Mouse (Mus musculus): Measurements from ENCODE around the gene Iqcj. TPM values are rescaled to one million over a fixed set of nuclear protein-coding genes. Genes with fewer than 3 reads are reported as not detected.

Iqcj gene
- polyA plus RNA-seq, 1 experiment from 2014 or later, result not detected

DNA sequence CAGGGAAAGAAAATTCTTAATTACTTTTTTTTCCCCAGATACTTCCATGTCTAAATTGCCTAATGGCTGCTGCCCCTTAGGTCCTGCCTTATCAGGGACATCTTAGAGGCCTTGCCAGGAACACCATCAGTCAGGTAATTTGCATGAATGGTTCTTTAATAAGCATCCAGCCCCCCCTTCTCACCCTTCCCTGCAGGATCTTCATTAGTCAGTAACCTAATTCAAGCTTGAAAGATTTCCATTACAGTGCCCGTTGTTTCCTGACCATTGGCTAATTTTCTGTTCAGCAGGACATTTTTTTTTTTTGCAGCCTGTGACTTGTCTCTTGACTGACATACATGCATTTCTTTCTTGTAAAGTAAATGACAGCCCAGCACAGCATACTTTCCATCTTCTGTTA, 123.8 kb downstream of the Iqcj start:
- Histone ChIP-seq H3K4me3 (replicated peaks; ENCODE audit: low read depth, low read length) (no peak overlapping the region), H3K9me3 (replicated peaks; ENCODE audit: low read length) (no peaks in the 10 kb centered on the region), H3K9ac (ENCODE audit: low read depth, low read length) (no peak overlapping the region), H3K27ac (no peak overlapping the region), H3K4me1 (replicated peaks; ENCODE audit: insufficient read depth, low read length) (no peaks in the 10 kb centered on the region), H3K36me3 (ENCODE audit: insufficient read depth, low read length) (no peaks in the 10 kb centered on the region), H3K27me3 (ENCODE audit: insufficient read depth, low read length) (no peaks in the 10 kb centered on the region), H3K4me2 (ENCODE audit: low read length) (no peak overlapping the region)
- ATAC-seq (replicated peaks; ENCODE audit: low FRiP score, low read depth) (no peak), DNase-seq (ENCODE audit: low spot score) (peak; percentile 8)
- no peak for TF ChIP-seq CTCF (IDR thresholded peaks at IDR 0.05; ENCODE audit: low read depth)
- WGBS, result 24% methylated on average over 1 of the region's 1 CpGs

DNA sequence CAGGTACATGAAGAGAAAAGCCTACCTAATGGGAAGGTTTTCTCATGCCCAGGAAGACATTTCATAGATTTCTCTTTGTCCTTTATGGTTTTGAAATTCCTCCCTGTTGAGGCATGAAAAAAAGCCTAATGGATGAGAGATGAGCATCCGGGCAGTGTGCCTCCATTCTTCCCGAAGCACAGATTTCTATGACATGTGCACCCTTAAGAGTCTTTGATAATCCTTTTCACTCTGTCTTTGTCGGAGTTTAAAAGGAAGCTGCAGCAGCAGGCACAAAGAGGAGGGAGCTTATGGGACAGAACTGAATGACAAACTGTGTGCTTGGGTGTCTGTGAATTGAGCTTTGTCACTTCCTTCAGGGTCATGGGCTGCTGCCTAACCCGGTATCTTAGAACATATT, 127.4 kb downstream of the Iqcj start:
- H3K36me3 ChIP-seq (ENCODE audit: insufficient read depth, low read length), result no peaks in the 10 kb centered on the region
- H3K4me3 ChIP-seq (replicated peaks; ENCODE audit: low read depth, low read length), result no peak overlapping the region
- H3K27ac ChIP-seq, result no peak overlapping the region
- no peaks in the 10 kb centered on the region for H3K27me3 ChIP-seq (ENCODE audit: insufficient read depth, low read length)
- TF ChIP-seq CTCF (IDR thresholded peaks at IDR 0.05; ENCODE audit: low read depth), result no peak
- H3K4me1 ChIP-seq (replicated peaks; ENCODE audit: insufficient read depth, low read length), result no peaks in the 10 kb centered on the region
- WGBS, result 72% methylated on average over 4 of the region's 4 CpGs
- DNase-seq (ENCODE audit: low spot score), result no peak
- H3K9ac ChIP-seq (ENCODE audit: low read depth, low read length), result no peak overlapping the region
- no peak for ATAC-seq (replicated peaks; ENCODE audit: low FRiP score, low read depth)
- H3K4me2 ChIP-seq (ENCODE audit: low read length), result no peak overlapping the region
- no peaks in the 10 kb centered on the region for H3K9me3 ChIP-seq (replicated peaks; ENCODE audit: low read length)

DNA sequence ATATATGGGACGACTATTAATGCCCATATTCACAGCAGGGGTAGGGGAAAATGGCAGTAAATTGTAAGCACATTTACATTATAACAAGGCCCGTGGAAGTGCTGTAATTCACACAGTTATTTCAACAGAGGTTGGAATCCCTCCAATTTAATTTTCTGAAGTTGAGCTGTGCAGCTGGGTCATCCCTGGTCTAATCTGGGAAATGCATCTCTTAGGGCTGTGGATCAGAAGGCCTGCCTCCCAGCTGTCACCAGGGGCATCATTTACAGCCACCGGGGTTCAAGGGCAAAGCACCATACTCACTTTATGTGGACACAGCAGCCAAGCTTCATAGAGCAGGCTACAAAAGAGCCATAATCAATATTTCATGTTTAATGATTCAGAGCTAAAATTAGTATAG, 144.1 kb downstream of the Iqcj start:
- no peak for DNase-seq (ENCODE audit: low spot score)
- Histone ChIP-seq H3K4me3 (replicated peaks; ENCODE audit: low read depth, low read length) (no peak overlapping the region), H3K27ac (no peak overlapping the region), H3K9me3 (replicated peaks; ENCODE audit: low read length) (no peaks in the 10 kb centered on the region), H3K4me2 (ENCODE audit: low read length) (no peak overlapping the region), H3K27me3 (ENCODE audit: insufficient read depth, low read length) (no peaks in the 10 kb centered on the region), H3K9ac (ENCODE audit: low read depth, low read length) (no peak overlapping the region), H3K36me3 (ENCODE audit: insufficient read depth, low read length) (no peaks in the 10 kb centered on the region), H3K4me1 (replicated peaks; ENCODE audit: insufficient read depth, low read length) (no peaks in the 10 kb centered on the region)
- no peak for TF ChIP-seq CTCF (IDR thresholded peaks at IDR 0.05; ENCODE audit: low read depth)
- 23% methylated on average over 3 of the region's 3 CpGs for WGBS
- ATAC-seq (replicated peaks; ENCODE audit: low FRiP score, low read depth), result no peak

DNA sequence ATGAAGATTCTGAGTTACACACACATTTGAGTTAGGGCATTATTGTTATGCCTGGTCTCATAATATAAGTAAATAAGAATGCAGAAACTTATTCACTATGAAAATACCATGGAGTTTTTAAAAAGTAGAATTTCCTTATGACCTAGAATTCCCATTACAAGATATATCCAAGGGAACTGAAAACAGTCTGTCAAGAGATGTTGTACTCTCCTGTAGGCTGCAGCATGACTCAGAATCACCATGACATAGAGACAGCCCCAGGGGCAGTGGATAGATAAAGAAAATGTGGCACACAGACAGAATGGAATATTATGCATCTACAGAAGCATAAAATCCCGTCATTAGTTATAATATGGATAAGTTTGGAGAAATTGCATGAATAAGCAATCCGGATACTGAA, 150.9 kb downstream of the Iqcj start:
- WGBS, result 87% methylated on average over 2 of the region's 2 CpGs
- H3K27me3 ChIP-seq (ENCODE audit: insufficient read depth, low read length), result no peaks in the 10 kb centered on the region
- ATAC-seq (replicated peaks; ENCODE audit: low FRiP score, low read depth), result no peak
- H3K27ac ChIP-seq, result no peak overlapping the region
- H3K9ac ChIP-seq (ENCODE audit: low read depth, low read length), result no peak overlapping the region
- DNase-seq (ENCODE audit: low spot score), result no peak
- no peak overlapping the region for H3K4me2 ChIP-seq (ENCODE audit: low read length)
- H3K9me3 ChIP-seq (replicated peaks; ENCODE audit: low read length), result no peaks in the 10 kb centered on the region
- no peaks in the 10 kb centered on the region for H3K4me1 ChIP-seq (replicated peaks; ENCODE audit: insufficient read depth, low read length)
- TF ChIP-seq CTCF (IDR thresholded peaks at IDR 0.05; ENCODE audit: low read depth), result no peak
- no peak overlapping the region for H3K4me3 ChIP-seq (replicated peaks; ENCODE audit: low read depth, low read length)
- H3K36me3 ChIP-seq (ENCODE audit: insufficient read depth, low read length), result no peaks in the 10 kb centered on the region

DNA sequence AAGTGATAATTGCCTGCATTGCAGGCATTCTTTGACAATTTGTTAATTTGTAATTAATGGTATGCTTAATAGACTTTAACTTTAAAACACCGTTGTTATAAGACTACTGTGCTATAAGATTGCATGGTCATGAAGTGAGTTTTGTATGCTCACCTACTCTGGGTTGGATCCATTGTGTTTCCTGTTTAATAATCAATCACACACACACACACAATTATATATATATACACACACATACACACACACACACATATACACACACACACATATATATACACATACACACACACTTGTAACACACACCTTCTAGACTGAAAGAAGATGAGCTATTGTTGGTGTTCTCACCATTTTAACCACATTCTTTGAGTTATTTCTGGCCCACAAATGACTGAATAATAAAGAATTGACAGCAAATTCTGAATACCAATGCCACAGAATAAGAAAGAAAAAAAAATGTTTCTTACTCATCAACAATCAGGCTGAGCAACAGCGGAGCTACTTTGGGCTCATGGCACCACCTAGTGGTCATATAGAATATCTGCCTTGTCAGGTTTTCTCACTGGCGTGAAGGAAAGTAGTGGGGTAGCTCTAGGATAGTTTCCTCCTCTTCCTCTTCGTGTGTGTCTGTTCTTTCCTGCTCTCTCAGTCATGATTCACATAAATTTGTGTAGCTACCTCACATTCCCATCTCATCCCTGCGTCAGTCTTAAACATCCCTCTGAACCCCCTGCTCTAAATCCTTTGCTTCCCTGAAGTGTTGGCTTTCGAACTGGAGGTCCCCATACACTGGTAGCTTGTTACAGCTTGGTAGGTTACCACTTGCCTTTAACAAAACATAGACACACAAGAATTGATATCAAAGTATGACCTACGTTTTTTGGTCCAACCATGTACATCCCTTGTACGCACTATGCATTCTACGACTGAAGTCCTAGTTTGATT, 153.7 kb downstream of the Iqcj start:
- H3K9me3 ChIP-seq (replicated peaks; ENCODE audit: low read length), result no peaks in the 10 kb centered on the region
- H3K36me3 ChIP-seq (ENCODE audit: insufficient read depth, low read length), result no peaks in the 10 kb centered on the region
- H3K4me1 ChIP-seq (replicated peaks; ENCODE audit: insufficient read depth, low read length), result no peaks in the 10 kb centered on the region
- H3K27me3 ChIP-seq (ENCODE audit: insufficient read depth, low read length), result no peaks in the 10 kb centered on the region
- H3K9ac ChIP-seq (ENCODE audit: low read depth, low read length), result no peak overlapping the region
- DNase-seq (ENCODE audit: low spot score), result peak; percentile 86
- WGBS, result 51% methylated on average over 9 of the region's 9 CpGs
- no peak overlapping the region for H3K4me2 ChIP-seq (ENCODE audit: low read length)
- TF ChIP-seq CTCF (IDR thresholded peaks at IDR 0.05; ENCODE audit: low read depth), result peak; percentile 96
- no peak overlapping the region for H3K27ac ChIP-seq
- no peak; the same call in 1 of the 2 replicates for ATAC-seq (replicated peaks; ENCODE audit: low FRiP score, low read depth)
- no peak overlapping the region for H3K4me3 ChIP-seq (replicated peaks; ENCODE audit: low read depth, low read length)

DNA sequence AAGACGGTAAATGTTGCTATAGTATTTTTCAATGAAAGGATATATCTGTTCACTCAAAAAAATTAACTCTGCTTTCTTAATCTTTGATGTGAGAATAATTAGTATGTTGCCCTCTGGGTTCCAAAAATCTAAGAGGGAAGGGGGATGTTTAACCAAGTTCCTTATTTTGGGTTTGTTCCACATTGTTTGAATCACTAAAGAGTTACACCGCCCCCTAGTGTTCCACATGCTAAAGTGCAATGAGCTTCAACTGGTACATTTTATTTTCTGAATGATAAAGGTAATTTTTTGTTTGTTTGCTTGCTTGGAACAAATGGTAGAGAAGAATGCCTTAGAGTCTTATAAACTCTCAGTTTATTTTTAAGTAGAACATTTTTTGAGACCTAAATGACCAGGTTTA, 161.5 kb downstream of the Iqcj start:
- no peak overlapping the region for H3K27ac ChIP-seq
- H3K36me3 ChIP-seq (ENCODE audit: insufficient read depth, low read length), result no peaks in the 10 kb centered on the region
- H3K27me3 ChIP-seq (ENCODE audit: insufficient read depth, low read length), result no peaks in the 10 kb centered on the region
- H3K4me3 ChIP-seq (replicated peaks; ENCODE audit: low read depth, low read length), result no peak overlapping the region
- no peaks in the 10 kb centered on the region for H3K9me3 ChIP-seq (replicated peaks; ENCODE audit: low read length)
- peak; percentile 81 for TF ChIP-seq CTCF (IDR thresholded peaks at IDR 0.05; ENCODE audit: low read depth)
- no peak overlapping the region for H3K4me2 ChIP-seq (ENCODE audit: low read length)
- 46% methylated on average over 2 of the region's 2 CpGs for WGBS
- H3K9ac ChIP-seq (ENCODE audit: low read depth, low read length), result no peak overlapping the region
- no peaks in the 10 kb centered on the region for H3K4me1 ChIP-seq (replicated peaks; ENCODE audit: insufficient read depth, low read length)
- ATAC-seq (replicated peaks; ENCODE audit: low FRiP score, low read depth) (no peak), DNase-seq (ENCODE audit: low spot score) (peak; percentile 62)
